Mouse (Mus musculus) sigmoid colon, adult 10 weeks (tissue): ENCODE measurements around the gene Cylc2. TPM values are rescaled to one million over a fixed set of nuclear protein-coding genes. Genes with fewer than 3 reads are reported as not detected.

Experiments
- polyA plus RNA-seq: library from polyadenylated mRNA; stranded (reverse); fragments of 350-450 nt; fragmentation: Illumina TruSeq; extraction: RNeasy Lipid Tissue Mini Kit (QIAGEN cat#74804); gene quantifications from one replicate; pipeline ENCODE4 v1.2.3, GENCODE M21; 2014; ENCODE audit warnings: low read depth, low replicate concordance

Gene Cylc2
- polyA plus RNA-seq = not detected

GRCm38 (mm10) chr4:51216378-51216777 lies at the start of gene Cylc2:
TSS of gene Cylc2 (plus strand) at chr4:51216678.

